Mouse (Mus musculus): Measurements from ENCODE around the gene Slc35f4.
"Not testable (repeated sequence)": the region's sequence is repeated elsewhere in the genome, so short reads cannot be mapped to it uniquely, and the experiment has no call there.

The Slc35f4 gene

GRCm38 (mm10) chr14:49278880-49279279 lies 247.0 kb downstream of the Slc35f4 start:
- no peak for DNase-seq (ENCODE audit: low spot score in 2 of 2)

- not testable (repeated sequence) for DNase-seq (ENCODE audit: low spot score in 2 of 2)
These were observed 247.4 kb downstream of the Slc35f4 start for GRCm38 (mm10) chr14:49278479-49278878.

- DNase-seq (ENCODE audit: low spot score in 2 of 2), result no peak
These were observed 248.2 kb downstream of the Slc35f4 start for GRCm38 (mm10) chr14:49277642-49278041.

GRCm38 (mm10) chr14:49275376-49275775 lies 250.5 kb downstream of the Slc35f4 start:
- DNase-seq (ENCODE audit: low spot score in 2 of 2), result no peak

GRCm38 (mm10) chr14:49265286-49266002 lies 260.4 kb downstream of the Slc35f4 start:
- DNase-seq (ENCODE audit: low spot score in 2 of 2), result no peak

Data from urinary bladder, postnatal 36 days (tissue).